Mouse (Mus musculus) bone marrow, adult 2 months (tissue): ENCODE measurements around the gene Mall. TPM values are rescaled to one million over a fixed set of nuclear protein-coding genes. Genes with fewer than 3 reads are reported as not detected.

ENCODE experiments used
- H3K27ac ChIP-seq: fragments of 200-500 bp; 2 replicates; pipeline ENCODE4 v1.5.1; 2012; ENCODE audit warnings: low read depth, mild to moderate bottlenecking, control low read depth, inconsistent platforms, low read length; ENCODE audit not compliant: control insufficient read depth, poor library complexity, insufficient read depth
- H3K4me1 ChIP-seq: fragments of 200-500 bp; 2 replicates; pipeline ENCODE4 v1.6.1; 2011; ENCODE audit warnings: low read length; ENCODE audit not compliant: control insufficient read depth, insufficient read depth
- H3K4me3 ChIP-seq: fragments of 200-500 bp; replicated peaks from 2 replicates; pipeline ENCODE3; 2011; ENCODE audit warnings: mild to moderate bottlenecking, low read depth, low read length, control low read depth; ENCODE audit not compliant: control insufficient read depth
- CTCF ChIP-seq: fragments of 200-500 bp; IDR thresholded peaks from 2 replicates; pipeline ENCODE4 v1.5.1; 2011; ENCODE audit warnings: low read length, control low read depth; ENCODE audit not compliant: control insufficient read depth, insufficient read depth
- POLR2A ChIP-seq: fragments of 200-500 bp; IDR thresholded peaks from 2 replicates; pipeline ENCODE4 v1.6.1; 2011; ENCODE audit warnings: low read depth, mild to moderate bottlenecking, control low read depth, low read length, borderline replicate concordance; ENCODE audit not compliant: control insufficient read depth
- WGBS: fragments of 180-500 bp; shearing (Covaris S2); methylation state at CpG from one replicate; pipeline ENCODE4 v1.1.7; 2018; 5-methylcytosine and 5-hydroxymethylcytosine counted together
- polyA plus RNA-seq: library from polyadenylated mRNA; stranded (reverse); fragments of >200 nt; gene quantifications from 2 replicates; pipeline ENCODE4 v1.2.4, GENCODE M21; 2011; ENCODE audit warnings: low replicate concordance; ENCODE audit not compliant: missing spikeins, insufficient read depth, insufficient read length

Mall gene
- polyA plus RNA-seq, 1 experiment, result not detected

DNA sequence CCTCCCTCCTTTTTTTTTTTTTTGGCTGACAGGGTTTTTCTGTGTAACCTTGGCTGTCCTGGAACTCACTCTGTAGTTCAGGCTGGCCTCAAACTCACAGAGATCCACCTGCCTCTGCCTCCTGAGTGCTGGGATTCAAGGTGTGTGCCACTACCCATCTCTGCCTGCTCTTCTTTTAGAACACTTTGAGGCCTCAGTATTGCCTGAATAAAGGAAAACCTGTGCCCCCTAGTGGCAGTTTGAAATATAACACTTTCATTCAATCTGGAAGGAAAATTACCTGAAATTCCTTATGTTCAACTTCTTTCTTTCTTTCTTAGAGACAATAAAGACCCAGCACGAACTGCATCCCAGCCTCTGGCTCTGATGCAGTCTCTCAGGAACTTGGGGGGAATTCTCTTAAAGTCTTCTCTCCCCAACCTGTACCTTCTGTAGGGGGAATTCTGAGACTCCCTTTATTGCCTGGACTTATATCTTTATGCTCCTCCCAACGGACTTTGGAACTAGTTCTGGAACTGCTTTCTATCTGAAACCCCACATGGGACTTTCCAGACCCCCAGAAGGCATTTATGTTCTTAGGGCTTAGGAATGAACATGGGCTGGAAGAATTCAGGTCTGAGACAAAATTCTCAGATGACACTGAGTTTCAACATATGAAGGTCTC, 61.8 kb downstream of the Mall start:
- H3K4me1 ChIP-seq, result no peaks in the 10 kb centered on the region
- no peak overlapping the region for H3K4me3 ChIP-seq
- 19% methylated on average over 2 of the region's 2 CpGs for WGBS
- no peak for TF ChIP-seq POLR2A
- TF ChIP-seq CTCF, result no peak
- no peak overlapping the region for H3K27ac ChIP-seq

DNA sequence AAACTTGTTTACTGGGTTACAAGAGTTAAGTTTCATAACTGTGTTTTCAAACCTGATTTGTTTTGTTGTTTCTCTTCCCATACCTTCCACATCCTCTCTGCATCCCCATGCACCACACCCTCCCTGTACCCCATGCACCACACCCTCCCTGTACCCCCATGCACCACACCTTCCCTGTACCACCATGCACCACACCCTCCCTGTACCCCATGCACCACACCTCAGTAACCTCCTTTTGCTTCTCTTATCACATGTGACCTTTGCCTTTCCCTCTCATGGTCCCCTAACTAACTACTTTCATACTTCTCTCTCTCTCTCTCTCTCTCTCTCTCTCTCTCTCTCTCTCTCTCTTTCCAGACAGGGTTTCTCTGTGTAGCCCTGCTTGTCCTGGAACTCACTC, 62.7 kb downstream of the Mall start:
- no peak overlapping the region for H3K4me3 ChIP-seq
- H3K4me1 ChIP-seq, result no peaks in the 10 kb centered on the region
- H3K27ac ChIP-seq, result no peak overlapping the region
- TF ChIP-seq POLR2A (no peak), CTCF (no peak)

DNA sequence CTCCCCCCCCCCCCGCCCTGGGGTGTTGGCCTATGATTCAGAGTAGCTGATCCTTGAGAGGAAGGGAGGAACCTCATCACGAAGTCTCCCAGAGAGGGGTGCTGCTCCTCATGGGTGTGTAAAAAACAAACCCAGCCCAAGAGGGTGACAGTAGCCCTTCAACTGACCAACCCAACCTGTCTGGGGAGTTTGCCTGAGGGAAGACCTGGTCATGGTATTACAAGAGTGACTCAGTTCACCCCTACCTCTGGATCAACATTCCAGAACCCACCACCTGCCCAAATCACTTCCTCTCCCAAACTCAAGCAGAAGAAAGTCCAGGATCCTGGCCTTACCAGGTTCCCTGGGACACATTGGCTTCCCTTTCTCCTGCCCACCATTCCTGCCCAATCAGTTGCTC, 67.0 kb downstream of the Mall start:
- no peaks in the 10 kb centered on the region for H3K4me1 ChIP-seq
- no peak for TF ChIP-seq CTCF
- no peak for TF ChIP-seq POLR2A
- no peak overlapping the region for H3K4me3 ChIP-seq
- H3K27ac ChIP-seq, result no peak overlapping the region
- WGBS, result 28% methylated on average over 2 of the region's 2 CpGs

DNA sequence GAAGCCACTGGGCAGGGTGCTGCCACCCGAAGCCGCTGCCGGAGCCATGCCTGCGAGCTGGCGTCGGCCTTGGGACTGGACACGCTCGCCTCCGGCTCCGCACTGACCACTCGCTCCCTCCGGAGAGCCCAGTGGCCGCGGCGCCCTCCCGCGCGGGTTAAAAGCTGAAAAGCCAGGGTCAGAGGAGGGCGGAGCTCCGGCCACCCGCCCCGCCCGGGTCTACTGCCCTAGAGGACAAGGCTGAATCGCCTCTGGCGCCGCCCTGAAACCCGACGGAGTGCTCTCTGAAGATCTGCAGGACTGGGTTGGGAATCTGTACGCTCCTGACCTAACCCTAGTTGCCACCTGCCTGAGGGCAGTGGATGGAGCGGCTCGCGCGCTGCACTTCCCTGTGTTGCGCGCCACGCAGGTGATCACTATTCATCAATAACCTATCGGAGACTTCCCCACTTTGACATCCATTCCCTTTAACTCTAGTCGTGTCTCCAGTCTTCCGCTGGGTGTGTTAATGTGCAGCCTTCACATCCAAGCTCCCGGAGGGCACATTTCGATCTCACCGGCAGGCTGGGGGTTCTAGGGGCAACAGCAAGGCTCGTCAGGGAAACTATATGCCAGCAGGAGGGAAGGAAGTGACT, 73.5 kb downstream of the Mall start, which contains the start of gene Mal:
Gene Mal (minus strand): TSS at position 610 of the 635 bp plus-strand sequence.
- TF ChIP-seq CTCF (no peak), POLR2A (no peak)
- WGBS, result 3% methylated on average over 43 of the region's 43 CpGs
- no peak within 1 kb of the TSS for H3K4me3 ChIP-seq
- H3K4me1 ChIP-seq, result no peaks in the 10 kb centered on the region
- H3K27ac ChIP-seq, result no peak within 1 kb of the TSS

DNA sequence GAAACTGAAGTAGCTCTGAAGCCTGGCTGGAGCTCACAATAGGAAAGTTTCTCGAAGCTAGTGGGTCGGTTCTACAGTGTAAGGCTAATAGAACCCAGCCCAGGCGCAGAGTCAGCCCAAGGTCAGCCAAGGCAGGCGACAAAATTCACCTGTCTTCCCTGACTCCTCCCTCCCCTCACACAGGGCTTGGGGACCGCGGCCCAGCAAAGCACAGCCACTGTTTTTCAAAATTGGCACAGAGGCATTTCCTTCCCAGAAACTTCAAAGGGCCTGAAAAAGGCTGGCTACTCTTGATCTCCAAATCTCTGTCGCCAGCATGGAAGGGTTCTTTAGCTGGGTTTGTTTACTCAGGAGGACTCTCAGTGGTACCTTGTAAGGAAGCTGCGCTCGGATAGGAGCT, 74.3 kb downstream of the Mall start:
- Histone ChIP-seq H3K4me1 (no peaks in the 10 kb centered on the region), H3K4me3 (no peak overlapping the region), H3K27ac (no peak overlapping the region)
- TF ChIP-seq POLR2A (no peak), CTCF (no peak)
- 8% methylated on average over 9 of the region's 9 CpGs for WGBS

DNA sequence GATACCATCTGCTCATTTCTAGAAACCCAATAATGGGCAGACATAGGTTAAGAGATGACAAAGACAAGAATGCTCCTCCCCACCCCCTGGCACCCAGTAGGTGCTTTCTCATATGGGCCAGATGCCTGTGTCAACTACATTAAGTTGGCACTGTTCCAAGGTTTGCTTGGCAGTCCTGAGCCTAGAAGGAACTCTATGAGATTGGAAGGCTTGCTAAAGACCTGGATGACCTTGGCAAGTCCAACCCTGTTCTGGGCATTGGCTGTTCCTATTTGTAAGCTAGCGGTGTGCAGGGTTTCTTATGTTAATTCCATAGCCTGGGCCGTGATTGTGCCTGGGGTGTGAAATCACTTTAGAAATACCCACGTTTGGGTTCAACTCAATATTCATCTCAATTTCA, 74.9 kb downstream of the Mall start:
- WGBS, result 64% methylated on average over 3 of the region's 3 CpGs
- no peak overlapping the region for H3K4me3 ChIP-seq
- no peak overlapping the region for H3K27ac ChIP-seq
- H3K4me1 ChIP-seq, result no peaks in the 10 kb centered on the region
- TF ChIP-seq POLR2A (no peak), CTCF (no peak)

Other genes starting within 250 kb of the Mall start
- gene Kcnip3, start 207.8 kb downstream of the Mall start, polyA plus RNA-seq, result 1.5 TPM in 2 replicates
- gene Prom2, start 188.5 kb downstream of the Mall start, polyA plus RNA-seq, result not detected in 2 replicates
- 0.47 and 1.0 TPM in 2 replicates for gene Zfp661, start 142.8 kb downstream of the Mall start, polyA plus RNA-seq
- gene Mrps5, start 142.7 kb downstream of the Mall start, polyA plus RNA-seq, result 42.6 and 64.8 TPM in 2 replicates
- 0.55 TPM in 1 of 2 replicates, not detected in the other for gene Mal, start 73.2 kb downstream of the Mall start, polyA plus RNA-seq
- gene Nphp1, start 59.0 kb upstream of the Mall start, polyA plus RNA-seq, result 3.0 and 3.5 TPM in 2 replicates
- 3.3 and 7.7 TPM in 2 replicates for gene Mtln, start 62.6 kb upstream of the Mall start, polyA plus RNA-seq
- gene Bub1, start 101.9 kb upstream of the Mall start, polyA plus RNA-seq, result 24.0 and 28.2 TPM in 2 replicates
- gene Acoxl, start 108.9 kb upstream of the Mall start, polyA plus RNA-seq, result not detected in 2 replicates